Mouse (Mus musculus): ENCODE results near the gene Fam19a5.

GRCm38 (mm10) chr15:87636407-87636806 lies 92.3 kb downstream of the Fam19a5 start:
- TF ChIP-seq CTCF (IDR thresholded peaks at IDR 0.05; ENCODE audit: control insufficient read depth, insufficient read depth, insufficient replicate concordance, low read depth, low read length) (no peak), POLR2A (IDR thresholded peaks at IDR 0.05; ENCODE audit: control insufficient read depth, low read depth, low read length) (no peak)
